Mouse (Mus musculus): ENCODE measurements around the gene Chrna3.

- no peak for TF ChIP-seq CTCF (IDR thresholded peaks at IDR 0.05; ENCODE audit: low read depth)
- TF ChIP-seq EP300 (IDR thresholded peaks at IDR 0.05; ENCODE audit: low read depth): no peak
Measured at GRCm38 (mm10) chr9:54969972-54970637, 56.3 kb downstream of the Chrna3 start.

Data from liver, embryonic 14.5 days (tissue).